8 mouse cellular contexts compared by ENCODE assay signal in genomic region chr13:30603936-30604335, GRCm38 (mm10). TPM values are rescaled to one million over a fixed set of nuclear protein-coding genes. Genes with fewer than 3 reads are reported as not detected.
DNase-seq lines count a peak whose midpoint lies in the region; ATAC-seq and TF ChIP-seq lines count a peak whose summit lies in the region.

No protein-coding gene starts in this region.

- no peaks in the 10 kb centered on the region for H3K9me3 ChIP-seq in midbrain, postnatal 0 days (ENCODE audit: low read length)
- no peaks in the 10 kb centered on the region for H3K9me3 ChIP-seq in midbrain, embryonic 11.5 days (ENCODE audit: control insufficient read depth, low read length)

- 67% methylated on average over 9 of the region's 9 CpGs for WGBS in midbrain, postnatal 0 days
- WGBS in midbrain, embryonic 11.5 days = 82% methylated on average over 9 of the region's 9 CpGs

- H3K27me3 ChIP-seq in midbrain, postnatal 0 days (ENCODE audit: insufficient read depth, low read length) = no peaks in the 10 kb centered on the region
- no peaks in the 10 kb centered on the region for H3K27me3 ChIP-seq in midbrain, embryonic 11.5 days (ENCODE audit: control insufficient read depth, insufficient read depth, low read length)

- H3K27ac ChIP-seq in midbrain, postnatal 0 days (ENCODE audit: low read depth, low read length) = no peak overlapping the region
- H3K27ac ChIP-seq in midbrain, embryonic 11.5 days (ENCODE audit: low read depth, low read length) = no peak overlapping the region

- ATAC-seq in midbrain, postnatal 0 days (ENCODE audit: low FRiP score) = no peak
- no peak for ATAC-seq in midbrain, embryonic 11.5 days (ENCODE audit: low FRiP score)

- peak; percentile 18 to 46 for DNase-seq in adrenal gland, adult (ENCODE audit: inconsistent age in 2 of 2, low spot score in 1 of 2)
- no peak for DNase-seq in adrenal gland, adult 18-20 months (ENCODE audit: low spot score in 2 of 2)
- DNase-seq in midbrain, postnatal 0 days (ENCODE audit: low spot score) = peak; percentile 3
- no peak for DNase-seq in midbrain, embryonic 11.5 days (ENCODE audit: low spot score, missing footprints)
- DNase-seq in layer of hippocampus, postnatal 10 days (ENCODE audit: low spot score in 2 of 2) = peak; percentile 30 to 47
- peak; percentile 55 for DNase-seq in telencephalon, adult 2 months (ENCODE audit: low read depth, low spot score)
- DNase-seq in thymus, postnatal 36 days = no peak
- DNase-seq in ovary, postnatal 14 days (ENCODE audit: low spot score) = no peak

- no peak overlapping the region for H3K4me3 ChIP-seq in midbrain, postnatal 0 days (ENCODE audit: low read depth, low read length)
- H3K4me3 ChIP-seq in midbrain, embryonic 11.5 days (ENCODE audit: low read depth, low read length) = no peak overlapping the region

- no peaks in the 10 kb centered on the region for H3K4me1 ChIP-seq in midbrain, postnatal 0 days (ENCODE audit: insufficient read depth, low read length)
- H3K4me1 ChIP-seq in midbrain, embryonic 11.5 days (ENCODE audit: control insufficient read depth, insufficient read depth, low read length) = no peaks in the 10 kb centered on the region

- H3K9ac ChIP-seq in midbrain, postnatal 0 days (replicated peaks; ENCODE audit: low read length, poor library complexity, severe bottlenecking) = no peak overlapping the region
- no peak overlapping the region for H3K9ac ChIP-seq in midbrain, embryonic 11.5 days (ENCODE audit: low read length)

- peak; percentile 43; the same call in 1 of the 2 replicates for TF ChIP-seq CTCF in midbrain, postnatal 0 days (IDR thresholded peaks at IDR 0.05)

- H3K36me3 ChIP-seq in midbrain, postnatal 0 days (ENCODE audit: insufficient read depth, low read length) = no peaks in the 10 kb centered on the region
- H3K36me3 ChIP-seq in midbrain, embryonic 11.5 days (ENCODE audit: control insufficient read depth, insufficient read depth, low read length) = no peaks in the 10 kb centered on the region

- H3K4me2 ChIP-seq in midbrain, postnatal 0 days (ENCODE audit: low read depth, low read length, poor library complexity, severe bottlenecking) = no peak overlapping the region
- H3K4me2 ChIP-seq in midbrain, embryonic 11.5 days = no peak overlapping the region

RNA-seq across cellular contexts. Expression of gene Dusp22, which starts 55.9 kb away (rescaled TPM):
- 10 to 100 TPM; 23.7 to 25.4 TPM for total RNA-seq in adrenal gland, adult 18-20 months (2021)
- total RNA-seq in midbrain, postnatal 0 days (2014; rRNA removed) = 23.5 and 24.2 TPM in 2 replicates
- 29.3 and 30.6 TPM in 2 replicates for polyA plus RNA-seq in midbrain, postnatal 0 days (2015; fragmentation: Nextera tagmentation; extraction: Ambion mirVana)
- 15.6 and 16.2 TPM in 2 replicates for polyA plus RNA-seq in midbrain, embryonic 11.5 days (2014; fragmentation: Nextera tagmentation; extraction: Ambion mirVana)
- total RNA-seq in layer of hippocampus, postnatal 10 days (2021) = 10 to 100 TPM; 23.8 to 26.3 TPM

RNA-seq across cellular contexts. Expression of gene Uqcrfs1, which starts 58.8 kb away (rescaled TPM):
- total RNA-seq in adrenal gland, adult 18-20 months (2021) = 100 to 1,000 TPM; 339 to 472 TPM
- 201 and 202 TPM in 2 replicates for total RNA-seq in midbrain, postnatal 0 days (2014; rRNA removed)
- 344 and 349 TPM in 2 replicates for polyA plus RNA-seq in midbrain, postnatal 0 days (2015; fragmentation: Nextera tagmentation; extraction: Ambion mirVana)
- 273 and 277 TPM in 2 replicates for polyA plus RNA-seq in midbrain, embryonic 11.5 days (2014; fragmentation: Nextera tagmentation; extraction: Ambion mirVana)
- 100 to 1,000 TPM; 182 to 196 TPM for total RNA-seq in layer of hippocampus, postnatal 10 days (2021)

Comparison
In these comparisons a context has a peak if more than half of its experiments do, and no peak if none do; other contexts are left out.
1. DNase-seq: peak in adrenal gland, adult (2 of 2), midbrain, postnatal 0 days (single experiment), layer of hippocampus, postnatal 10 days (2 of 2) and telencephalon, adult 2 months (single experiment); none in adrenal gland, adult 18-20 months (0 of 2), midbrain, embryonic 11.5 days (single experiment), thymus, postnatal 36 days (0 of 2) and ovary, postnatal 14 days (single experiment).